Mouse (Mus musculus): ENCODE measurements around the gene Tmem186.

Tmem186 gene

GRCm38 (mm10) chr16:8637217-8638051 lies at the start of gene Tmem186, which contains the start of gene Pmm2:
Gene Tmem186 (minus strand): TSS chr16:8637712.
Gene Pmm2 (plus strand): TSS chr16:8637674.
- in situ Hi-C loops (cut with MboI, MseI): no loop called here

- in situ Hi-C loops (cut with MboI, MseI): no loop called here
Measured at GRCm38 (mm10) chr16:8686871-8687535, 49.5 kb upstream of the Tmem186 start.

- in situ Hi-C loops (cut with MboI, MseI): no loop called here
Measured at GRCm38 (mm10) chr16:8686121-8686870, 48.8 kb upstream of the Tmem186 start.

- in situ Hi-C loops (cut with MboI, MseI): no loop called here
Measured at GRCm38 (mm10) chr16:8685087-8685486, 47.6 kb upstream of the Tmem186 start.

GRCm38 (mm10) chr16:8680470-8680869 lies 43.0 kb upstream of the Tmem186 start, which contains the start of gene Gm5767:
Gene Gm5767 (plus strand): TSS chr16:8680770.
- in situ Hi-C loops (cut with MboI, MseI): no loop called here

GRCm38 (mm10) chr16:8679780-8680179 lies 42.3 kb upstream of the Tmem186 start:
- in situ Hi-C loops (cut with MboI, MseI): loop anchor here (5.0 kb wide), 2 partner anchors 187 to 272 kb away; no protein-coding TSS in a partner anchor

GRCm38 (mm10) chr16:8678676-8679075 lies 41.2 kb upstream of the Tmem186 start:
- in situ Hi-C loops (cut with MboI, MseI): loop anchor here (5.0 kb wide), 2 partner anchors 186 to 271 kb away; no protein-coding TSS in a partner anchor

GRCm38 (mm10) chr16:8678035-8678434 lies 40.5 kb upstream of the Tmem186 start:
- in situ Hi-C loops (cut with MboI, MseI): loop anchor here (5.0 kb wide), 2 partner anchors 186 to 271 kb away; no protein-coding TSS in a partner anchor

GRCm38 (mm10) chr16:8676800-8677199 lies 39.3 kb upstream of the Tmem186 start:
- in situ Hi-C loops (cut with MboI, MseI): loop anchor here (5.0 kb wide), 2 partner anchors 184 to 269 kb away; no protein-coding TSS in a partner anchor

- in situ Hi-C loops (cut with MboI, MseI): loop anchor here (5.0 kb wide), 2 partner anchors 184 to 269 kb away; no protein-coding TSS in a partner anchor
Measured at GRCm38 (mm10) chr16:8676228-8676627, 38.7 kb upstream of the Tmem186 start.

- in situ Hi-C loops (cut with MboI, MseI): loop anchor here (5.0 kb wide), 2 partner anchors 183 to 268 kb away; no protein-coding TSS in a partner anchor
Measured at GRCm38 (mm10) chr16:8675559-8675958, 38.0 kb upstream of the Tmem186 start.

GRCm38 (mm10) chr16:8674165-8674564 lies 36.7 kb upstream of the Tmem186 start:
- in situ Hi-C loops (cut with MboI, MseI): no loop called here

- in situ Hi-C loops (cut with MboI, MseI): no loop called here
Measured at GRCm38 (mm10) chr16:8673343-8673742, 35.8 kb upstream of the Tmem186 start.

- in situ Hi-C loops (cut with MboI, MseI): no loop called here
Measured at GRCm38 (mm10) chr16:8672811-8673210, 35.3 kb upstream of the Tmem186 start.

- in situ Hi-C loops (cut with MboI, MseI): no loop called here
Measured at GRCm38 (mm10) chr16:8672350-8672687, 34.8 kb upstream of the Tmem186 start.

- in situ Hi-C loops (cut with MboI, MseI): no loop called here
Measured at GRCm38 (mm10) chr16:8671551-8672349, 34.2 kb upstream of the Tmem186 start, which contains the start of gene Carhsp1. Gene Carhsp1 (minus strand): TSS chr16:8672155.

- in situ Hi-C loops (cut with MboI, MseI): no loop called here
Measured at GRCm38 (mm10) chr16:8670041-8671035, 32.8 kb upstream of the Tmem186 start.

- in situ Hi-C loops (cut with MboI, MseI): no loop called here
Measured at GRCm38 (mm10) chr16:8669432-8669831, 31.9 kb upstream of the Tmem186 start.

GRCm38 (mm10) chr16:8668386-8668785 lies 30.9 kb upstream of the Tmem186 start:
- in situ Hi-C loops (cut with MboI, MseI): no loop called here

All from T-helper 2 cell (primary cell).